Mouse (Mus musculus): ENCODE data around the gene Errfi1.

Gene Errfi1

DNA sequence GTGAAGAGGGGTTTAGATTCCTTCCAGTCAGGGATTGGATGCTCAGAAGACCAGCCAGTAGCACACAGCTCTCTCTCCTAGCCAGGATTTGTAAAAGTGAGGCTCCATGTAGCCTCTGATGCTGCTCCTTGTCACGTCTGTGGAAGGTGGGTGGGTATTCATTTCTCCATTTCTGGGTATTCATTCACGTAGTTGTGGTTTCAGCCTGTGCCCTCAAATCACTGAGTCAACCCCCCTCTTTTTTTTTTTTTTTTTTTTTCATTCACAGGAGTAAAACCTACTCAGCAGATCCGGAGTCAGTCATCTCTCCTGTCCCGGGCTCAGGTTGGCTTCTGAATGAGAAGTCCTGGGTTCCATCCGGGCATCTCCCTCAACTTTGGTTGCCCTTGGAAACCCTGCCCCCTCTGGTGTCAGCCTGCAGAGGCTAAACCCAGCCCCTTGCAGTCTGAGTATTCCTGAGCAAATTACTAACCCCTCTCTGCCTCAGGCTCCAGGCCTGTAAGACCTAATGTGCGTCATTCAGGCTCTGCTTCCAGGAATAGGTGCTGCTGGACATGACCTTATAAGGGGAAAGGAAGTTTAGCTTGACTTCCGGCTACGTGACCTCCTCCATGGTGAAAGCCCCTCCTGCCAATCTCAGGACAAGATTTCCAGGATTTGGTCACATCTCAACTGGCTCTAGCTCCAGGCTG, 63.8 kb downstream of the Errfi1 start:
- no peak for DNase-seq
